Mouse (Mus musculus): Measurements from ENCODE around the gene Ttc23.

Gene Ttc23

GRCm38 (mm10) chr7:67740796-67741195, 93.6 kb downstream of the Ttc23 start:
- DNase-seq (ENCODE audit: low read depth, low spot score) = peak; percentile 82

GRCm38 (mm10) chr7:67741706-67742105, 94.5 kb downstream of the Ttc23 start:
- peak; percentile 89 for DNase-seq (ENCODE audit: low read depth, low spot score)

- DNase-seq (ENCODE audit: low read depth, low spot score) = peak; percentile 25
These were observed 100.6 kb downstream of the Ttc23 start for GRCm38 (mm10) chr7:67747731-67748305.

- peak; percentile 11 for DNase-seq (ENCODE audit: low read depth, low spot score)
These were observed 102.4 kb downstream of the Ttc23 start for GRCm38 (mm10) chr7:67749441-67750239.

- no peak for DNase-seq (ENCODE audit: low read depth, low spot score)
These were observed 107.4 kb downstream of the Ttc23 start for GRCm38 (mm10) chr7:67754606-67755005.

GRCm38 (mm10) chr7:67755366-67755765, 108.2 kb downstream of the Ttc23 start:
- DNase-seq (ENCODE audit: low read depth, low spot score) = no peak

- no peak for DNase-seq (ENCODE audit: low read depth, low spot score)
These were observed 109.4 kb downstream of the Ttc23 start for GRCm38 (mm10) chr7:67756636-67757035.

- DNase-seq (ENCODE audit: low read depth, low spot score) = no peak
These were observed 111.3 kb downstream of the Ttc23 start for GRCm38 (mm10) chr7:67758506-67758857.

- peak; percentile 64 for DNase-seq (ENCODE audit: low read depth, low spot score)
These were observed 111.8 kb downstream of the Ttc23 start for GRCm38 (mm10) chr7:67758858-67759628.

- peak; percentile 74 for DNase-seq (ENCODE audit: low read depth, low spot score)
These were observed 112.4 kb downstream of the Ttc23 start, which contains the start of gene Synm for GRCm38 (mm10) chr7:67759629-67759995. Synm (minus strand) TSS chr7:67759742.

- no peak for DNase-seq (ENCODE audit: low read depth, low spot score)
These were observed 116.4 kb downstream of the Ttc23 start for GRCm38 (mm10) chr7:67763625-67764024.

- DNase-seq (ENCODE audit: low read depth, low spot score) = peak; percentile 45
These were observed 120.9 kb downstream of the Ttc23 start for GRCm38 (mm10) chr7:67768125-67768524.

GRCm38 (mm10) chr7:67769487-67769886, 122.3 kb downstream of the Ttc23 start:
- DNase-seq (ENCODE audit: low read depth, low spot score) = no peak

GRCm38 (mm10) chr7:67772231-67772630, 125.0 kb downstream of the Ttc23 start:
- DNase-seq (ENCODE audit: low read depth, low spot score) = no peak

- no peak for DNase-seq (ENCODE audit: low read depth, low spot score)
These were observed 128.4 kb downstream of the Ttc23 start for GRCm38 (mm10) chr7:67775623-67776022.

- DNase-seq (ENCODE audit: low read depth, low spot score) = peak; percentile 56
These were observed 129.6 kb downstream of the Ttc23 start for GRCm38 (mm10) chr7:67776636-67777305.

GRCm38 (mm10) chr7:67787861-67788260, 140.7 kb downstream of the Ttc23 start:
- peak; percentile 34 for DNase-seq (ENCODE audit: low read depth, low spot score)

- DNase-seq (ENCODE audit: low read depth, low spot score) = peak; percentile 84
These were observed 141.5 kb downstream of the Ttc23 start for GRCm38 (mm10) chr7:67788713-67789112.

GRCm38 (mm10) chr7:67791256-67791655, 144.0 kb downstream of the Ttc23 start:
- DNase-seq (ENCODE audit: low read depth, low spot score) = no peak

- DNase-seq (ENCODE audit: low read depth, low spot score) = no peak
These were observed 146.2 kb downstream of the Ttc23 start for GRCm38 (mm10) chr7:67793449-67793848.

- DNase-seq (ENCODE audit: low read depth, low spot score) = no peak
These were observed 149.9 kb downstream of the Ttc23 start for GRCm38 (mm10) chr7:67797065-67797464.

GRCm38 (mm10) chr7:67798476-67798875, 151.3 kb downstream of the Ttc23 start:
- DNase-seq (ENCODE audit: low read depth, low spot score) = no peak

Measured in 3T3-L1 (cell line).